Mouse (Mus musculus) intestine, embryonic 14.5 days (tissue): ENCODE measurements around the gene Evi2b. TPM values are rescaled to one million over a fixed set of nuclear protein-coding genes. Genes with fewer than 3 reads are reported as not detected.

ENCODE experiments used
- ATAC-seq: fragments of 200-750 bp; cut with Nextera tagmentation; replicated peaks from 2 replicates; pipeline ENCODE4 v1.8.0; 2017; ENCODE audit warnings: low read depth, moderate number of reproducible peaks, moderate TSS enrichment, moderate library complexity; ENCODE audit not compliant: low FRiP score, low TSS enrichment
- DNase-seq: peaks from one replicate; pipeline ENCODE4 v3.0.0-alpha.2; 2018; ENCODE audit warnings: low spot score
- H3K27ac ChIP-seq: fragments of 300-500 bp; sonication (generic); 2 replicates; pipeline ENCODE4 v1.5.1; 2014; ENCODE audit warnings: low read depth, mild to moderate bottlenecking, control low read depth
- H3K27me3 ChIP-seq: fragments of 300-500 bp; sonication (generic); replicated peaks from 2 replicates; pipeline ENCODE4 v1.6.1; 2014; ENCODE audit warnings: low read length, control low read depth; ENCODE audit not compliant: control insufficient read depth, insufficient read depth
- H3K36me3 ChIP-seq: fragments of 300-500 bp; sonication (generic); 2 replicates; pipeline ENCODE4 v1.6.1; 2014; ENCODE audit warnings: low read length, control low read depth; ENCODE audit not compliant: control insufficient read depth, insufficient read depth
- H3K4me1 ChIP-seq: fragments of 300-500 bp; sonication (generic); replicated peaks from 2 replicates; pipeline ENCODE4 v1.6.1; 2014; ENCODE audit warnings: low read length, control low read depth, mixed read lengths; ENCODE audit not compliant: control insufficient read depth, insufficient read depth
- H3K4me2 ChIP-seq: fragments of 300-500 bp; sonication (generic); 2 replicates; pipeline ENCODE4 v1.6.1; 2014; ENCODE audit warnings: low read length
- H3K4me3 ChIP-seq: fragments of 300-500 bp; sonication (generic); 2 replicates; pipeline ENCODE4 v1.5.1; 2014; ENCODE audit warnings: low read depth, low read length, control low read depth, mixed read lengths
- H3K9ac ChIP-seq: fragments of 300-500 bp; sonication (generic); 2 replicates; pipeline ENCODE4 v1.6.1; 2014; ENCODE audit warnings: mild to moderate bottlenecking, low read length
- H3K9me3 ChIP-seq: fragments of 300-500 bp; sonication (generic); 2 replicates; pipeline ENCODE4 v1.6.1; 2016; ENCODE audit warnings: low read length, control low read depth; ENCODE audit not compliant: control insufficient read depth
- WGBS: fragments of 180-500 bp; shearing (Covaris S2); extraction: QIAGEN DNeasy Blood & Tissue Kit; methylation state at CpG from one replicate; pipeline ENCODE4 v1.1.7; 2014; 5-methylcytosine and 5-hydroxymethylcytosine counted together
- polyA plus RNA-seq: library from polyadenylated mRNA; unstranded; fragments of >200 nt; fragmentation: Nextera tagmentation; extraction: Ambion mirVana; gene quantifications from 2 replicates; pipeline ENCODE4 v1.2.1, GENCODE M21; 2014

Evi2b gene
- polyA plus RNA-seq, 1 experiment from 2014 or later = 0.39 TPM

- WGBS = 97% methylated on average over 2 of the region's 2 CpGs
- Histone ChIP-seq H3K4me3 (no peak overlapping the region), H3K36me3 (no peaks in the 10 kb centered on the region), H3K27me3 (no peaks in the 10 kb centered on the region), H3K4me1 (0 out of 2 replicates have a peak, but pooled peaks cover 6% of the 10 kb centered on the region), H3K9me3 (no peaks in the 10 kb centered on the region), H3K4me2 (no peak overlapping the region), H3K27ac (no peak overlapping the region), H3K9ac (no peak overlapping the region)
- DNase-seq (no peak), ATAC-seq (no peak)
Measured at GRCm38 (mm10) chr11:79515798-79516197, 7.8 kb downstream of the Evi2b start.

GRCm38 (mm10) chr11:79515331-79515730, 8.2 kb downstream of the Evi2b start:
- Histone ChIP-seq H3K9ac (no peak overlapping the region), H3K4me3 (no peak overlapping the region), H3K36me3 (no peaks in the 10 kb centered on the region), H3K4me1 (0 out of 2 replicates have a peak, but pooled peaks cover 6% of the 10 kb centered on the region), H3K4me2 (no peak overlapping the region), H3K9me3 (no peaks in the 10 kb centered on the region), H3K27me3 (no peaks in the 10 kb centered on the region), H3K27ac (no peak overlapping the region)
- no peak for ATAC-seq
- DNase-seq = no peak
- WGBS = 51% methylated on average over 6 of the region's 6 CpGs

GRCm38 (mm10) chr11:79511970-79512369, 11.6 kb downstream of the Evi2b start:
- Histone ChIP-seq H3K27me3 (no peaks in the 10 kb centered on the region), H3K4me2 (no peak overlapping the region), H3K4me3 (no peak overlapping the region), H3K27ac (no peak overlapping the region), H3K36me3 (no peaks in the 10 kb centered on the region), H3K9ac (no peak overlapping the region), H3K4me1 (0 out of 2 replicates have a peak, but pooled peaks cover 6% of the 10 kb centered on the region), H3K9me3 (no peaks in the 10 kb centered on the region)
- ATAC-seq = no peak
- no peak for DNase-seq
- WGBS = 93% methylated on average over 3 of the region's 3 CpGs

GRCm38 (mm10) chr11:79504506-79504905, 19.1 kb downstream of the Evi2b start:
- no peak for DNase-seq
- no peaks in the 10 kb centered on the region for H3K4me1 ChIP-seq
- H3K4me2 ChIP-seq = no peak overlapping the region
- H3K27ac ChIP-seq = no peak overlapping the region
- H3K27me3 ChIP-seq = no peaks in the 10 kb centered on the region
- H3K9ac ChIP-seq = no peak overlapping the region
- ATAC-seq = no peak
- H3K4me3 ChIP-seq = no peak overlapping the region
- no peaks in the 10 kb centered on the region for H3K9me3 ChIP-seq
- 85% methylated on average over 7 of the region's 7 CpGs for WGBS
- no peaks in the 10 kb centered on the region for H3K36me3 ChIP-seq

GRCm38 (mm10) chr11:79503845-79504244, 19.7 kb downstream of the Evi2b start, which contains the start of gene Omg:
TSS of gene Omg (minus strand) at chr11:79504084.
- whole genome bisulfite sequencing = 63% methylated on average over 8 of the region's 8 CpGs
- Histone ChIP-seq H3K4me3 (no peak within 1 kb of the TSS), H3K4me2 (no peak within 1 kb of the TSS), H3K36me3 (no peaks in the 10 kb centered on the region), H3K4me1 (no peaks in the 10 kb centered on the region), H3K27ac (no peak within 1 kb of the TSS), H3K27me3 (no peaks in the 10 kb centered on the region), H3K9me3 (no peaks in the 10 kb centered on the region), H3K9ac (no peak within 1 kb of the TSS)
- ATAC-seq (no peak), DNase-seq (no peak)

- 72% methylated on average over 2 of the region's 2 CpGs for WGBS
- Histone ChIP-seq H3K27ac (no peak overlapping the region), H3K4me1 (no peaks in the 10 kb centered on the region), H3K27me3 (no peaks in the 10 kb centered on the region), H3K4me2 (no peak overlapping the region), H3K9ac (no peak overlapping the region), H3K9me3 (no peaks in the 10 kb centered on the region), H3K4me3 (no peak overlapping the region), H3K36me3 (no peaks in the 10 kb centered on the region)
- ATAC-seq = no peak
- no peak for DNase-seq
Measured at GRCm38 (mm10) chr11:79502917-79503316, 20.6 kb downstream of the Evi2b start.

GRCm38 (mm10) chr11:79494976-79495800, 28.4 kb downstream of the Evi2b start:
- DNase-seq = no peak

GRCm38 (mm10) chr11:79484721-79485120, 38.8 kb downstream of the Evi2b start:
- ATAC-seq (no peak), DNase-seq (no peak)
- no peaks in the 10 kb centered on the region for H3K27me3 ChIP-seq
- H3K4me1 ChIP-seq = 0 out of 2 replicates have a peak, but pooled peaks cover 5% of the 10 kb centered on the region
- no peak overlapping the region for H3K27ac ChIP-seq
- H3K4me2 ChIP-seq = no peak overlapping the region
- H3K9me3 ChIP-seq = no peaks in the 10 kb centered on the region
- peaks cover 23% of the 10 kb centered on the region for H3K36me3 ChIP-seq
- no peak overlapping the region for H3K9ac ChIP-seq
- no peak overlapping the region for H3K4me3 ChIP-seq

More at GRCm38 (mm10) chr11:79494976-79495800, 28.4 kb downstream of the Evi2b start:
- no peak for ATAC-seq
- Histone ChIP-seq H3K4me1 (no peaks in the 10 kb centered on the region), H3K4me3 (no peak overlapping the region), H3K36me3 (0 out of 2 replicates have a peak, but pooled peaks cover 7% of the 10 kb centered on the region), H3K27me3 (no peaks in the 10 kb centered on the region), H3K9me3 (no peaks in the 10 kb centered on the region), H3K27ac (no peak overlapping the region), H3K4me2 (no peak overlapping the region), H3K9ac (no peak overlapping the region)
- WGBS = 87% methylated on average over 10 of the region's 10 CpGs
